Mouse (Mus musculus) heart, postnatal 0 days (tissue): Measurements from ENCODE around the gene Lmntd1.

Source experiments
- CTCF ChIP-seq: IDR thresholded peaks from 2 replicates; pipeline ENCODE4 v1.5.1; 2016; ENCODE audit warnings: antibody characterized with exemption, control low read depth, low read depth
- EP300 ChIP-seq: IDR thresholded peaks from 2 replicates; pipeline ENCODE4 v1.6.1; 2016; ENCODE audit warnings: antibody characterized with exemption, low read depth

GRCm38 (mm10) chr6:145591578-145591977, 22.5 kb downstream of the Lmntd1 start:
- TF ChIP-seq CTCF: no peak
- TF ChIP-seq EP300: no peak
